Mouse (Mus musculus) left cerebral cortex, postnatal 10 days (tissue): ENCODE measurements around the gene C330007P06Rik. TPM values are rescaled to one million over a fixed set of nuclear protein-coding genes. Genes with fewer than 3 reads are reported as not detected.
"Not testable (repeated sequence)": the region's sequence is repeated elsewhere in the genome, so short reads cannot be mapped to it uniquely, and the experiment has no call there.

ENCODE experiments used
- DNase-seq, 2 experiments: peaks; one replicate each; pipeline ENCODE4 v3.0.0; 2021 to 2022; ENCODE audit warnings: low spot score in 2 of 2, mixed read lengths in 1 of 2; ENCODE audit errors: extremely low spot score in 1 of 2
- intact Hi-C: fragments of 180-260 bp; cut with DNase I; formaldehyde crosslinking; loops from one replicate; pipeline ENCODE4 v1.15.1; 2025
- total RNA-seq, 2 experiments: library from RNA; stranded (reverse); gene quantifications; 2 replicates each; pipeline ENCODE4 v1.2.3; 2021

The C330007P06Rik gene
- total RNA-seq, result 10 to 100 TPM; 30.2 to 32.3 TPM

- DNase-seq, result no peak
- intact Hi-C loops, result no loop called here
Measured at GRCm38 (mm10) chrX:36873765-36874164, at the start of gene C330007P06Rik, which contains the start of gene Ube2a. Gene C330007P06Rik (minus strand): TSS chrX:36874111. Gene Ube2a (plus strand): TSS chrX:36873900.

- no peak for DNase-seq
- intact Hi-C loops, result no loop called here
Measured at GRCm38 (mm10) chrX:36921346-36921745, 47.4 kb upstream of the C330007P06Rik start.

- intact Hi-C loops, result no loop called here
- DNase-seq, result no peak
Measured at GRCm38 (mm10) chrX:36917749-36918148, 43.8 kb upstream of the C330007P06Rik start.

- intact Hi-C loops, result no loop called here
Measured at GRCm38 (mm10) chrX:36911343-36911742, 37.4 kb upstream of the C330007P06Rik start.

GRCm38 (mm10) chrX:36906539-36906938, 32.6 kb upstream of the C330007P06Rik start:
- no peak for DNase-seq
- intact Hi-C loops, result loop anchor here (5.0 kb wide), 1 partner anchor 144 kb away; no protein-coding TSS in a partner anchor

More at GRCm38 (mm10) chrX:36911343-36911742, 37.4 kb upstream of the C330007P06Rik start:
- peak in 1 of 2 experiments; percentile 43 for DNase-seq

GRCm38 (mm10) chrX:36903115-36903768, 29.3 kb upstream of the C330007P06Rik start:
- DNase-seq, result peak; percentile 90 to 93
- intact Hi-C loops, result loop anchor here (5.0 kb wide), 1 partner anchor 71 kb away; no protein-coding TSS in a partner anchor

GRCm38 (mm10) chrX:36902321-36903114, 28.6 kb upstream of the C330007P06Rik start, which contains the start of gene Nkrf:
Gene Nkrf (minus strand): TSS chrX:36902899.
- peak; percentile 12 to 62 for DNase-seq

GRCm38 (mm10) chrX:36901655-36902054, 27.7 kb upstream of the C330007P06Rik start:
- DNase-seq, result no peak
- intact Hi-C loops, result loop anchor here (5.0 kb wide), 1 partner anchor 69 kb away; no protein-coding TSS in a partner anchor

More at GRCm38 (mm10) chrX:36902321-36903114, 28.6 kb upstream of the C330007P06Rik start, which contains the start of gene Nkrf:
- intact Hi-C loops, result loop anchor here (5.0 kb wide), 1 partner anchor 70 kb away; no protein-coding TSS in a partner anchor

- DNase-seq, intact Hi-C loops: not testable (repeated sequence)
Measured at GRCm38 (mm10) chrX:36898931-36899330, 25.0 kb upstream of the C330007P06Rik start.

- DNase-seq, result no peak
- intact Hi-C loops, result no loop called here
Measured at GRCm38 (mm10) chrX:36884719-36885118, 10.8 kb upstream of the C330007P06Rik start.

GRCm38 (mm10) chrX:36874704-36875128, 805 bp upstream of the C330007P06Rik start:
- intact Hi-C loops, result no loop called here
- no peak for DNase-seq

- intact Hi-C loops, result no loop called here
Measured at GRCm38 (mm10) chrX:36874178-36874696, 326 bp upstream of the C330007P06Rik start.

GRCm38 (mm10) chrX:36870372-36870771, 3.5 kb downstream of the C330007P06Rik start:
- intact Hi-C loops, result no loop called here
- DNase-seq, result no peak

More at GRCm38 (mm10) chrX:36874178-36874696, 326 bp upstream of the C330007P06Rik start:
- DNase-seq, result peak; percentile 73 to 93

GRCm38 (mm10) chrX:36864609-36865328, 9.1 kb downstream of the C330007P06Rik start:
- DNase-seq, result no peak
- intact Hi-C loops, result no loop called here

- intact Hi-C loops, result no loop called here
- DNase-seq, result peak; percentile 78 to 87
Measured at GRCm38 (mm10) chrX:36863766-36864608, 9.9 kb downstream of the C330007P06Rik start.

GRCm38 (mm10) chrX:36852631-36853030, 21.3 kb downstream of the C330007P06Rik start:
- no peak for DNase-seq
- intact Hi-C loops, result no loop called here

- intact Hi-C loops, result no loop called here
- DNase-seq, result no peak
Measured at GRCm38 (mm10) chrX:36847152-36847551, 26.8 kb downstream of the C330007P06Rik start.
